Mouse (Mus musculus) limb, embryonic 11.5 days (tissue): ENCODE measurements at regions not wholly inside any gene's neighbourhood (a gene's known extent, or its start where the extent isn't known, plus 50 kb on each side); places are given as distances from the start of the nearest gene placed in this dataset.

Source experiments
- ATAC-seq: fragments of 200-750 bp; cut with Nextera tagmentation; 2 replicates; pipeline ENCODE4 v1.8.0; 2017; ENCODE audit warnings: low read depth; ENCODE audit not compliant: insufficient number of reproducible peaks, low FRiP score, low TSS enrichment
- DNase-seq: peaks from one replicate; pipeline ENCODE4 v3.0.0-alpha.2; 2015; ENCODE audit warnings: low spot score
- H3K27ac ChIP-seq: fragments of 300-500 bp; sonication (generic); replicated peaks from 2 replicates; pipeline ENCODE4 v1.5.1; 2014; ENCODE audit warnings: low read depth, mild to moderate bottlenecking, low read length
- H3K27me3 ChIP-seq: fragments of 300-500 bp; sonication (generic); 2 replicates; pipeline ENCODE4 v1.6.1; 2014; ENCODE audit warnings: mild to moderate bottlenecking, low read length, mixed read lengths; ENCODE audit not compliant: control insufficient read depth, insufficient read depth
- H3K36me3 ChIP-seq: fragments of 300-500 bp; sonication (generic); 2 replicates; pipeline ENCODE4 v1.6.1; 2014; ENCODE audit warnings: mild to moderate bottlenecking, low read length, moderate library complexity, mixed read lengths; ENCODE audit not compliant: control insufficient read depth, insufficient read depth
- H3K4me1 ChIP-seq: fragments of 300-500 bp; sonication (generic); 2 replicates; pipeline ENCODE4 v1.6.1; 2014; ENCODE audit warnings: low read length, mixed read lengths; ENCODE audit not compliant: control insufficient read depth, insufficient read depth
- H3K4me2 ChIP-seq: fragments of 300-500 bp; sonication (generic); 2 replicates; pipeline ENCODE4 v1.6.1; 2014; ENCODE audit warnings: low read depth, mild to moderate bottlenecking, moderate library complexity; ENCODE audit not compliant: severe bottlenecking
- H3K4me3 ChIP-seq: fragments of 300-500 bp; sonication (generic); 2 replicates; pipeline ENCODE4 v1.5.1; 2014; ENCODE audit warnings: low read depth, low read length
- H3K9ac ChIP-seq: fragments of 300-500 bp; sonication (generic); 2 replicates; pipeline ENCODE4 v1.6.1; 2014; ENCODE audit warnings: mild to moderate bottlenecking, low read length
- H3K9me3 ChIP-seq: fragments of 300-500 bp; sonication (generic); 2 replicates; pipeline ENCODE4 v1.6.1; 2016; ENCODE audit warnings: low read length; ENCODE audit not compliant: control insufficient read depth
- WGBS: fragments of 180-500 bp; shearing (Covaris S2); extraction: QIAGEN DNeasy Blood & Tissue Kit; methylation state at CpG from one replicate; pipeline ENCODE4 v1.1.7; 2014; 5-methylcytosine and 5-hydroxymethylcytosine counted together

- ATAC-seq (no peak), DNase-seq (no peak)
- Histone ChIP-seq H3K4me1 (no peaks in the 10 kb centered on the region), H3K4me3 (no peak overlapping the region), H3K36me3 (no peaks in the 10 kb centered on the region), H3K9me3 (no peaks in the 10 kb centered on the region), H3K27me3 (no peaks in the 10 kb centered on the region), H3K4me2 (no peak overlapping the region), H3K27ac (no peak overlapping the region), H3K9ac (no peak overlapping the region)
- WGBS, result 62% methylated on average over 2 of the region's 2 CpGs
Observed at GRCm38 (mm10) chr3:21760516-21761218, 315.8 kb upstream of the Tbl1xr1 start.

DNA sequence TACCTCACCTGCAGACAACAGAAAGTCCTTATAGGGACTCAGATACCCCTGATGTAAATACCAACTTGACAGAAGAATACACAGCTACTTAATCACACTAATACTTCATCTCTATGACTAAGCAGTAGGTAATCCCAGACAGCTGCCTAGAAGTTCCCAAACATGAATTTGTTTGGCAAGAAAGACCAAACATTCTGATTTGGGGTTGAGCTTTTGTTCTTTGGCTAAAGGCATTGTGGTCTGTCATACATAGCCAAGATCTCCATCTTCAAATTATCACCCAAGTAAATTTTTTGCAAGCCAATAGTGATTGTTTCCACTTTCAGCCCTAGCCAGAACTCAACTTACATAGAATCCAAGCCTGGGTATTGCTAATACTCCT lies 315.2 kb upstream of the Tbl1xr1 start:
- H3K4me1 ChIP-seq, result no peaks in the 10 kb centered on the region
- no peak overlapping the region for H3K9ac ChIP-seq
- H3K4me2 ChIP-seq, result no peak overlapping the region
- H3K27me3 ChIP-seq, result no peaks in the 10 kb centered on the region
- H3K9me3 ChIP-seq, result no peaks in the 10 kb centered on the region
- no peak overlapping the region for H3K4me3 ChIP-seq
- H3K27ac ChIP-seq, result no peak overlapping the region
- H3K36me3 ChIP-seq, result no peaks in the 10 kb centered on the region
- ATAC-seq (no peak), DNase-seq (no peak)

- no peak overlapping the region for H3K9ac ChIP-seq
- H3K36me3 ChIP-seq, result no peaks in the 10 kb centered on the region
- no peaks in the 10 kb centered on the region for H3K9me3 ChIP-seq
- H3K4me2 ChIP-seq, result no peak overlapping the region
- ATAC-seq (no peak), DNase-seq (no peak)
- 92% methylated on average over 3 of the region's 3 CpGs for WGBS
- H3K4me1 ChIP-seq, result no peaks in the 10 kb centered on the region
- H3K27ac ChIP-seq, result no peak overlapping the region
- no peaks in the 10 kb centered on the region for H3K27me3 ChIP-seq
- H3K4me3 ChIP-seq, result no peak overlapping the region
Observed at GRCm38 (mm10) chr3:21761909-21762308, 314.5 kb upstream of the Tbl1xr1 start.

- Histone ChIP-seq H3K27ac (no peak overlapping the region), H3K27me3 (no peaks in the 10 kb centered on the region), H3K9me3 (no peaks in the 10 kb centered on the region), H3K4me3 (no peak overlapping the region), H3K9ac (no peak overlapping the region), H3K4me2 (no peak overlapping the region), H3K36me3 (no peaks in the 10 kb centered on the region), H3K4me1 (no peaks in the 10 kb centered on the region)
- DNase-seq (no peak), ATAC-seq (no peak)
- 96% methylated on average over 1 of the region's 1 CpGs for WGBS
Observed at GRCm38 (mm10) chr3:21768081-21768480, 308.4 kb upstream of the Tbl1xr1 start.

DNA sequence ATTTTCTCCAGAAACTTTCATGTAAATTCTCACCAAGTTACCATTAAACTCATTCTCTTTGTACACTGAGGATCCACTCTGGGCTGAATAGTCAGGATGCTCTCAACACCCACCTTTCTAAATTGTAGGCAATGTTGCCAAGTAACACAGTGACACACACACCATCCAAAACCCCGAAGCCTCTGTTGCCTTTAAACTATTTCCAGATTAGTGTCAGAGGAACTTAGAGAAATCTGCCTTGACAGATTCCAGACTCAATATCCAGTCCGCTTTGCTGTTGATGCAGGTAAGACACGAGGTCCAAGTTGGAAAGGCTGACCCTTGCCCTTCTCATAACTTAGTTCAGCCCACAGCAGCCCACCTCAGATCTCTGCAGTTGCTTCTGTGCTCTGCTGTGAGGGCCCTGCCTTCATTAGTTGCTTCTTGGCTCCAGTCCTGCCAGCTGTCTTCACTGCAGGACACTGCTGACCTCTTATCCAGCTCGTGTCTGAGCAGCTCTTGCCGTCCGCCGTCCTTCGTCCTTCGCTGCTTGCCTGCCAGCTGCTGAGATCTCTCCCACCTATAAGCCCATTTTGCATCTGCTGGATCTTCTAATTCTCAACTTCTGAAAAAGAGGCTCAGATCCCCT lies 306.4 kb upstream of the Tbl1xr1 start:
- Histone ChIP-seq H3K27me3 (no peaks in the 10 kb centered on the region), H3K9me3 (no peaks in the 10 kb centered on the region), H3K4me1 (no peaks in the 10 kb centered on the region), H3K27ac (no peak overlapping the region), H3K4me3 (no peak overlapping the region), H3K9ac (no peak overlapping the region), H3K36me3 (no peaks in the 10 kb centered on the region), H3K4me2 (no peak overlapping the region)
- DNase-seq (no peak), ATAC-seq (no peak)
- 33% methylated on average over 9 of the region's 9 CpGs for WGBS

DNA sequence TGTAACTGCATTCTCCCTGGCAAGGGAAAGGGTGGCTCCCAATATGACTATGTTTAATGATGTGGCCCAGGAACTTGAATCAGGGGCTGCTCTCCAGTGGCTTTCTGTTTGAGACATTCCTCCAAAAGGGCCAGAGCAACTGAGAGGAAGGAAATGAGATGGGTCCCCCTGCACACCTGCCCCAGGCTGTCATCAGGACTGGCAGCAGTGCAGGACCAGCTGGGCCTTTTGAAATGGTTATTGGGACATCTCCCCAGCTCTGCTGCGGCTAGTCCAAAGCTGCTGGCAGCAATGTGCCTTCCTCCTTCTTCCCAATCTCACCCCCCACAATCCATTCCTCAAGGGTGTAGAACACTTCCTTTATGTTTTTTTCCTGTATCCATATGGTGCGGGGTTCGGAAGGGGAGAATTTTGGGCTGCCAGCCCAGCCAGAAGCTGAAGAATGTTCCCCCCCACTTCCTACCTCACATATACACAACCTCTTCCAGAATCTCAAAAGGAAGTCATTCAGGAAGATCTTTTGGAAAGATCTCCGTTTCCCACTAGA lies 304.6 kb upstream of the Tbl1xr1 start:
- Histone ChIP-seq H3K4me3 (no peak overlapping the region), H3K27ac (no peak overlapping the region), H3K9me3 (no peaks in the 10 kb centered on the region), H3K4me2 (no peak overlapping the region), H3K9ac (no peak overlapping the region), H3K36me3 (no peaks in the 10 kb centered on the region), H3K27me3 (no peaks in the 10 kb centered on the region), H3K4me1 (no peaks in the 10 kb centered on the region)
- DNase-seq (no peak), ATAC-seq (no peak)
- WGBS, result 88% methylated on average over 4 of the region's 4 CpGs

DNA sequence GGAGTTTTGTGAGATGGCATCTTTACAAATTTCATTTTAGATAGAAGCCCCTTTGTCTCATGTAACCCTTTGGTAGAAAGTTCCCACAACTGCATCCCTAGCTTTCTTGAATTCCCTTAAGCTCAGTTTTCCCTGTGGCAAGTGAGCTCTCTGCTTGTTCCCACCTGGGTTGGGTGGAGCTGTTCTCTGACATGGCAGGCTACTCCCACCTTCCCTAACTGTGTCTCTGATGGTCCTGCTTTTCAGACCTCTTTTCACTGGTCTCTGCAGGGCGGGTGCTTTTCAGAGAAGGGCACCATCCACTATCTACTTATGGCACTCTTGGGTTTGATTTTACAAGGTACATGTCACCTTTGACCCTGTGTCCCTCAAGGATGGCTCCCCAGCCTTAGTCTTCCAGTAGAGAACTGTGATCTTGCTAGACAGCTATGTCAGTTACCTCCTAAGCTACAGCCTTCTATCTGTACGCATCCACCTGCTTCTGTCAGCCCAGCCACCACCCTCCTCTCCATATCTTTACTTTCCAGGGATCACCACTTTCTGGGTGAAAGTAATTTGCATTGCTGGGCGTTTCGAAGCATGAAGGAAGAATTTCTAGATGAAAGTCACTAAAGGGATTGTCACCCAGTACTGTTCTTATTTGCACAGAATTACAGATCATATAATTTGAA lies 302.1 kb upstream of the Tbl1xr1 start:
- no peak overlapping the region for H3K9ac ChIP-seq
- no peaks in the 10 kb centered on the region for H3K36me3 ChIP-seq
- no peak overlapping the region for H3K4me2 ChIP-seq
- ATAC-seq, result no peak
- WGBS, result 92% methylated on average over 4 of the region's 4 CpGs
- H3K4me3 ChIP-seq, result no peak overlapping the region
- no peak for DNase-seq
- no peaks in the 10 kb centered on the region for H3K4me1 ChIP-seq
- H3K27ac ChIP-seq, result no peak overlapping the region
- H3K27me3 ChIP-seq, result no peaks in the 10 kb centered on the region
- no peaks in the 10 kb centered on the region for H3K9me3 ChIP-seq

GRCm38 (mm10) chr3:21778789-21779188 lies 297.7 kb upstream of the Tbl1xr1 start:
- Histone ChIP-seq H3K27ac (no peak overlapping the region), H3K27me3 (no peaks in the 10 kb centered on the region), H3K9ac (no peak overlapping the region), H3K36me3 (no peaks in the 10 kb centered on the region), H3K4me2 (no peak overlapping the region), H3K4me3 (no peak overlapping the region), H3K4me1 (no peaks in the 10 kb centered on the region), H3K9me3 (no peaks in the 10 kb centered on the region)
- DNase-seq, result no peak
- ATAC-seq, result no peak
- WGBS, result 83% methylated on average over 4 of the region's 4 CpGs
